In genomic region chr6:52177061-52177735, GRCm38 (mm10) we compare ENCODE assay signal across 9 mouse cellular contexts. TPM values are rescaled to one million over a fixed set of nuclear protein-coding genes. Genes with fewer than 3 reads are reported as not detected.
DNase-seq lines count a peak whose midpoint lies in the region; ATAC-seq lines count a peak whose summit lies in the region.
"Had no signal": no experiment of that assay in that cellular context is flagged by ENCODE, and none has a peak within 500 bp of the region (broad histone marks: within the 10 kb centered on the region; RNA-seq: fewer than 3 reads in every experiment).

Gene 5730596B20Rik, plus strand, starts transcription at chr6:52177498.

- H3K36me3 ChIP-seq in heart, embryonic 15.5 days = no peaks in the 10 kb centered on the region
- H3K36me3 ChIP-seq in neural tube, embryonic 14.5 days (ENCODE audit: control insufficient read depth, insufficient read depth, low read length) = peaks cover 4% of the 10 kb centered on the region; the same call in 1 of the 2 replicates
- H3K36me3 ChIP-seq: embryonic facial prominence, embryonic 15.5 days had no signal

- H3K9me3 ChIP-seq in heart, embryonic 15.5 days (replicated peaks) = no peaks in the 10 kb centered on the region
- no peaks in the 10 kb centered on the region for H3K9me3 ChIP-seq in neural tube, embryonic 14.5 days (ENCODE audit: control insufficient read depth, low read length)
- H3K9me3 ChIP-seq: embryonic facial prominence, embryonic 15.5 days had no signal

- ATAC-seq in heart, embryonic 15.5 days (replicated peaks; ENCODE audit: insufficient number of reproducible peaks, insufficient read depth, low FRiP score, low read depth) = no peak
- ATAC-seq in neural tube, embryonic 14.5 days (ENCODE audit: low read depth) = peak; percentile 24; the same call in 1 of the 2 replicates
- ATAC-seq in granulocyte monocyte progenitor cell, adult 5-6 weeks (replicated peaks; ENCODE audit: poor library complexity, severe bottlenecking) = no peak

- H3K9ac ChIP-seq in heart, embryonic 15.5 days = peak within 1 kb of the TSS; percentile 38
- peak within 1 kb of the TSS; percentile 76 for H3K9ac ChIP-seq in neural tube, embryonic 14.5 days (replicated peaks; ENCODE audit: low read depth, low read length)
- H3K9ac ChIP-seq: embryonic facial prominence, embryonic 15.5 days had no signal

- peak within 1 kb of the TSS; percentile 68 for H3K27ac ChIP-seq in heart, embryonic 15.5 days
- H3K27ac ChIP-seq in neural tube, embryonic 14.5 days (ENCODE audit: low read depth, low read length) = peak within 1 kb of the TSS; percentile 87
- H3K27ac ChIP-seq: embryonic facial prominence, embryonic 15.5 days had no signal

- no peak for DNase-seq in heart, postnatal 14 days
- peak; percentile 78 for DNase-seq in forelimb bud, embryonic 11.5 days (ENCODE audit: low read depth, low spot score)
- DNase-seq in kidney, postnatal 14 days = peak; percentile 87
- no peak for DNase-seq in ovary, adult 18-20 months (ENCODE audit: low spot score)
- DNase-seq in right cerebral cortex, postnatal 36 days (ENCODE audit: low spot score in 2 of 2) = no peak

- intact Hi-C loops in heart, postnatal 14 days (cut with DNase I) = no loop called here

- H3K4me2 ChIP-seq in heart, embryonic 15.5 days = peak within 1 kb of the TSS; percentile 37
- H3K4me2 ChIP-seq in neural tube, embryonic 14.5 days (ENCODE audit: low read depth, low read length) = peak within 1 kb of the TSS; percentile 90
- H3K4me2 ChIP-seq: embryonic facial prominence, embryonic 15.5 days had no signal

- peaks cover 99% of the 10 kb centered on the region for H3K27me3 ChIP-seq in heart, embryonic 15.5 days
- H3K27me3 ChIP-seq in neural tube, embryonic 14.5 days (ENCODE audit: control insufficient read depth, insufficient read depth, low read length) = no peaks in the 10 kb centered on the region

- WGBS in heart, embryonic 15.5 days = 3% methylated on average over 36 of the region's 36 CpGs
- 4% methylated on average over 36 of the region's 36 CpGs for WGBS in neural tube, embryonic 14.5 days

- peak within 1 kb of the TSS; percentile 51 for H3K4me3 ChIP-seq in heart, embryonic 15.5 days
- H3K4me3 ChIP-seq in neural tube, embryonic 14.5 days (ENCODE audit: low read depth, low read length) = peak within 1 kb of the TSS; percentile 38

- H3K4me1 ChIP-seq in heart, embryonic 15.5 days (replicated peaks) = peaks cover 10% of the 10 kb centered on the region
- H3K4me1 ChIP-seq in neural tube, embryonic 14.5 days (ENCODE audit: control insufficient read depth, insufficient read depth, low read length) = peaks cover 78% of the 10 kb centered on the region

RNA-seq across cellular contexts. Expression of gene 5730596B20Rik, which starts in this region (rescaled TPM):
- 0.33 and 0.68 TPM in 2 replicates for polyA plus RNA-seq in heart, embryonic 15.5 days (2015; fragmentation: Nextera tagmentation; extraction: Ambion mirVana)
- total RNA-seq in heart, postnatal 14 days (2021) = under 1 TPM; 0.17 to 0.20 TPM
- 1.8 and 2.2 TPM in 2 replicates for polyA plus RNA-seq in neural tube, embryonic 14.5 days (2014; fragmentation: Nextera tagmentation; extraction: Ambion mirVana)
- total RNA-seq in granulocyte monocyte progenitor cell, adult 5-6 weeks (2014; fragmentation: Nextera tagmentation) = not detected in 2 replicates
- total RNA-seq in granulocyte monocyte progenitor cell, adult 5-6 weeks (2017) = not detected in 2 replicates
- polyA plus RNA-seq: embryonic facial prominence, embryonic 15.5 days had no signal

Comparison
In these comparisons a context has a peak if more than half of its experiments do, and no peak if none do; other contexts are left out.
1. DNase-seq: peak in forelimb bud, embryonic 11.5 days (single experiment) and kidney, postnatal 14 days (single experiment); none in heart, postnatal 14 days (0 of 2), ovary, adult 18-20 months (single experiment) and right cerebral cortex, postnatal 36 days (0 of 2).